Mouse (Mus musculus) heart, postnatal 4 days (tissue): ENCODE measurements around the gene C130050O18Rik. TPM values are rescaled to one million over a fixed set of nuclear protein-coding genes. Genes with fewer than 3 reads are reported as not detected.

ENCODE experiments used
- DNase-seq: peaks from one replicate; pipeline ENCODE4 v3.0.0; 2021
- total RNA-seq, 2 experiments: library from RNA; stranded (reverse); gene quantifications; 2 replicates each; pipeline ENCODE4 v1.2.3; 2021

C130050O18Rik gene
- total RNA-seq, 2 experiments from 2014 or later, result 0.47 to 0.74 TPM

DNA sequence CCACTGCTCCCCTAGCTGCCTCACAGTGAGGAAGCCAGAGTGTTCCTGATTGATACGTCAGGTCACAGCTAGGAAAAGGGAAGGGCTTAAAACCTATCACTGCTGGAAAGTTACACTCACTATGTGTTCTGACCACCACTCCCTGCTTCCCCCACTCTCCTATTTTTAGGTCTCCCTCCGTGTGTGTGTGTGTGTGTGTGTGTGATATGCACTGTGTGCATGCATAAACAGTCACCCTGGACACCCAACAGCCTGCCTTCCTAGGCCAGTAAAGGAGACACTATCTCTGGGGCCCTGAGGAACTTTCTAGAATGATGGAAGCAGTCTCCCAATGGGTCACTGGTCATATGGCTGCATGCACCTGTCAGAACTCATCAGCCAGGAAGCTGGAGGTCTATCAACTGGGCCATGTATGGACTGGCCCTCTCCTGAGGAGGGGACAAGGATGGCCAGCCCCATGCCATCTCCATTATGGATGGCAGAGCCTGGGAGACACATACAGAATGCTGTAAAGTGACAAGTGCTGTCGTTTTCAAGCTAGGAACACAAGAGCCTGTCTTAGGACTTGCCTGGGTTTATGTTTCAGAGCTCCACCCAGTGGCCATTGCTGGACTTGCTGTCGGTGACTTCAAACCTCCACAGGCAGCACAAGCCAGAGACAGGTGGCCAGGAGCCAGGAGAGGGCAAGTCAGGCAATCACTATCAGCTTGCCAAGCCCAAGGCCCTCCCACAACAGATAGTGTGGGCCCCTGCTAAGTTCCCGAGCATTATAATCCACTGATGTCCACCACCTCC, 6.9 kb upstream of the C130050O18Rik start:
- DNase-seq, result peak; percentile 98

GRCm38 (mm10) chr5:139398786-139399185, 6.3 kb upstream of the C130050O18Rik start:
- DNase-seq, result no peak

- no peak for DNase-seq
Measured at GRCm38 (mm10) chr5:139399991-139400390, 5.1 kb upstream of the C130050O18Rik start.

- DNase-seq, result no peak
Measured at GRCm38 (mm10) chr5:139402106-139402505, 3.0 kb upstream of the C130050O18Rik start.

- DNase-seq, result no peak
Measured at GRCm38 (mm10) chr5:139403692-139404260, 1.3 kb upstream of the C130050O18Rik start.

- DNase-seq, result no peak
Measured at GRCm38 (mm10) chr5:139405478-139405877, 398 bp downstream of the C130050O18Rik start.

DNA sequence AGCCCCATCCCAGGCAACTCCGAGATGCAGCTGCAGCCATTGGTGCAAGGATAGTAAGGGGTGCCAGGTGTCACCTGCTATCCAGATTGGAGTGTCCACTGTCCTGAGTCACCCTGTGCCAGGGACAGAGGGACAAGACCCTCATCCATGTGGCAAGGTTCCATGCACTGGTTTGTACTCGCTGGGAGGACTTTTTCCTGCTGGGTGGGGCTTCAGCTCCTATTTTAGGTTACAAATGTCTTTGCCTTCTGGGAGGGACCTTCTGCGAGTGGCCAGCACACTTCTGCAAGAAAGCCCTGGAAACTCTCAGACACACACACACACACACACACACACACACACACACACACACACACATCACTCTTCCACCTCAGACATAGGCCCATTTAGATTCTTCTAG, 873 bp downstream of the C130050O18Rik start:
- no peak for DNase-seq

DNA sequence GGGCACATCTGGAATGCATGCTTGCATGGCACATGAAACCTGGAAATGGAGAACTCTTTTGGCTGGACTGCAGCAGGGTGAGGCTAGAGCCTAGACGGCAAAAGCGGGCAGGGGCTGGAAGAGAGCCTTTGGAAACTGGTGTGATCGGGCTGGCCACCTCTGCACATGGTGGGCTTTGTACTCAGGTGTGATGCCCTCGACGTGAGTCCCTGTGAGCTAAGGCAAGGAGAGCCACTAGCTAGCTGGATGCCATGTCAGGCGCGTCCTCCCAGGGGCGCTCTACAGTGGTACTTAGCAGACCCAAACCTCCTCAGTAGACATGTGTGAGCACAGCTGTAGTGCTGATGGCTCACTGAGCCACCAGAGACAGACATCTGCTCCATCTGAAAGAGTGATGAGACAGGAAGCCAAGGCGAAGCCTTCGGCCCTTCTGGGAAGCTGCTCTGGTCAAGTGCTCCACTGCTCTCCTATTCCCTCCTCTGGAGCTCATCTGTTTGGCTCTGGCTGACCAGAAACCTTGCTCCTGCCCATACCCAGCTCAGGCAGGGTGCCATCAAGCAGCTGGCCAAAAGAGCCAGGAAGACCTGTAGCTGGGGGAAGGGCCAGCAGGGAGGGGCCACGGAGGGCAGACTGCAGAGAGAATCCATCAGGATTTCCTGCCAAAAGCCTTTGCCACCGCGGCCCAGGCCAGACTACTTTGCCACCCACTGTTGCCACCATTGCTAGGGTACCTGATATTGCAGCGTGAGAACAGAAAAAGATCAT, 2.2 kb downstream of the C130050O18Rik start:
- peak; percentile 57 for DNase-seq

- DNase-seq, result no peak
Measured at GRCm38 (mm10) chr5:139408511-139408910, 3.4 kb downstream of the C130050O18Rik start.

GRCm38 (mm10) chr5:139409412-139409811, 4.3 kb downstream of the C130050O18Rik start:
- DNase-seq, result peak; percentile 83

GRCm38 (mm10) chr5:139410056-139410455, 5.0 kb downstream of the C130050O18Rik start:
- DNase-seq, result no peak

DNA sequence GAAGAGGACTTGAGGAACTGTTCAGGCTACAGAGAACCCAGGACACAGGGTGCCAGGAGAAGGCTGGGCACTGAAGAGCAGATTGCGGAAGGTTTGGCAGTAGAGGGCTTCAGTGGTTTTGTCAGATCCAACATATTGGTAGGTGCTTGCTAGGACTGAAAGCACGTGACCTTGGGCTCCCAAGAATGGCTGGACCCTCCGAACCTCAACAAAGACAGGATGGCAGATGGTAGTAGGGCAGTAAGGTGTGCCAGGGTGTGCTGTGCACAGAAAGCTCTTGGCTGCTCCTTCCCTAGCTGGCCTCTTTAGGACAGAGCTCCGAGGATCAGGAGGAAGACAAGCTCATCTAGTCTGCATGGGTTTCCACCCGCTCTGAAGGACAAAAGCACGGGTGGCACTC, 6.0 kb downstream of the C130050O18Rik start:
- no peak for DNase-seq

DNA sequence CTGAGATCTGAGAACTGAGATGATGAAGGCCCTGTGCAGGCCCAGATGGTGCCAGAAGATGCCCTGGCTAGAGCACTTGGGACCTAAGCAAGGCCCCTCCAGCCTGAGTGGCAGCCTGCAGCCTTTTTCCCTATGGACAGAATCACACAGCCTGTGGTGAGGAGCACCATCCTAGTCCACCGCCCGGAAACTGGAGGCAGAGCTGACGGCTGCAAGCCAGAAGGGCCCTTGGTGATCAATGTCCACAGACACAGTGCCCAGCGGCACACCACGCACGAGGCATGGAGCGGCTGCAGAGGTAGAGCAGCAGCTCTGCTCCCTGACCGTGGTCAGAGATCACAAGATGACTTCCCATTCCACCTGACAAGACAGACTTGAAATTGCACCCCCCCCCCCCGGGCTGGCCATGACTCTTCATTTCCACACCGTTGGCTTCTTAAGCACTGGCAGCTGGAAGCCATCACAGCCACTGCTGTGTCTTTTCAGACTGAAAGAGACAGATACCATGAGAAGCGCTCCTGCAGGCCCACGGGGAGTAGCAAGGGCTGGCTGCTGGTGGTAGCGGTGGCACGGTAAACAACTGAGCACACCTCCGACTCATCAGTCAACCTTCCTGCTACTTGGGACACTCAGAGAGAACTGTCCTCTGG, 6.7 kb downstream of the C130050O18Rik start:
- no peak for DNase-seq

- no peak for DNase-seq
Measured at GRCm38 (mm10) chr5:139413545-139413944, 8.5 kb downstream of the C130050O18Rik start.

GRCm38 (mm10) chr5:139415001-139415400, 9.9 kb downstream of the C130050O18Rik start:
- no peak for DNase-seq

- DNase-seq, result no peak
Measured at GRCm38 (mm10) chr5:139416942-139417341, 11.9 kb downstream of the C130050O18Rik start.

GRCm38 (mm10) chr5:139417480-139417879, 12.4 kb downstream of the C130050O18Rik start:
- no peak for DNase-seq

GRCm38 (mm10) chr5:139418110-139418509, 13.0 kb downstream of the C130050O18Rik start:
- DNase-seq, result no peak

GRCm38 (mm10) chr5:139418633-139419032, 13.6 kb downstream of the C130050O18Rik start:
- no peak for DNase-seq

GRCm38 (mm10) chr5:139423026-139423865, 18.2 kb downstream of the C130050O18Rik start, which contains the start of gene Gper1:
TSS of gene Gper1 (plus strand) at chr5:139423151.
- DNase-seq, result peak; percentile 78

DNA sequence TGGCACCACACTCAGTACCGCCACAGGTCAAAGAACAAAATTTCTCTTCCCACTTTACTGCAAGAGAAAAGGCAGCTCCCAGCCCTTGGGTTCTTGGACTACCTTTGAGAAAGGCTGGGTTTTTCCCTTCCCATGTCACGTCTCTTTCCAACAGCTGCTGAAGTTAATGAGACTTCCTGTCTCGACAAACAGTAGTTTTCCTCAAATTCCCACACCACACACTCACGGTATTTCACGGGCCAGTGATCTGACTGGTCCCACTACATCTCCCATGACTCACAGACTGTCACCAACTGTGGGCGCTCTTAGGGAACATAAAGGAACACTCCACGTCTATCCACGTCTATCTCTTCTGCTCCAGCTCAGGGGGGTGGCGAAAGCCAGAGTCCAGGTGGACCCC, 20.1 kb downstream of the C130050O18Rik start:
- no peak for DNase-seq

DNA sequence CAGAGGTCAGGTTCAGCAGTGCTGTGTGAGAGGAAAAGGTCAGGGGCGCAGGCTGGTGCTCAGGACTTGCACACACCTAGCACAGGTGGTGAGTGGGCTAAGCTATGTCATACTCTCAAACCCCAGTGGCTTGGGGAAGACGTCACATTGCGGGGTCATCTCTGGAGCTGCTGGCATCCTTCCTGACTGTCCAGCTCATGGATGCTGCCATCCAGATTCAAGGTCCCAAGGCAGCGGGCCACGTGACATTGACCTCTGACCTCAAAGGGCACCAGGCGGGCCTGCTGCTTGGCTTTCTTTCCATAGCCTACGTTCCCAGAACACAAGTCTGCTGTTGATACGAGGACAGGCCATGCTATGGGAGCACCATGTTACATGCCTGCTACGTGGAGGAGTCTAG, 21.9 kb downstream of the C130050O18Rik start:
- no peak for DNase-seq
